Mouse (Mus musculus) heart, postnatal 4 days (tissue): ENCODE data around the gene Aif1l. TPM values are rescaled to one million over a fixed set of nuclear protein-coding genes. Genes with fewer than 3 reads are reported as not detected.
"Not testable (repeated sequence)": the region's sequence is repeated elsewhere in the genome, so short reads cannot be mapped to it uniquely, and the experiment has no call there.

Experiments used
- DNase-seq: peaks from one replicate; pipeline ENCODE4 v3.0.0; 2021
- total RNA-seq, 2 experiments: library from RNA; stranded (reverse); gene quantifications; 2 replicates each; pipeline ENCODE4 v1.2.3; 2021

Aif1l gene
- 10 to 100 TPM; 21.1 to 24.0 TPM for total RNA-seq

GRCm38 (mm10) chr2:31950058-31950871, at the start of gene Aif1l:
Gene Aif1l (plus strand): TSS chr2:31950139.
- peak; percentile 83 for DNase-seq

GRCm38 (mm10) chr2:31900932-31901331, 49.0 kb upstream of the Aif1l start:
- no peak for DNase-seq

GRCm38 (mm10) chr2:31901659-31902362, 48.1 kb upstream of the Aif1l start:
- DNase-seq: no peak

- peak; percentile 43 for DNase-seq
Measured at GRCm38 (mm10) chr2:31904089-31904488, 45.9 kb upstream of the Aif1l start.

GRCm38 (mm10) chr2:31904622-31905021, 45.3 kb upstream of the Aif1l start:
- peak; percentile 39 for DNase-seq

- DNase-seq: no peak
Measured at GRCm38 (mm10) chr2:31905682-31906081, 44.3 kb upstream of the Aif1l start.

- DNase-seq: no peak
Measured at GRCm38 (mm10) chr2:31906407-31906806, 43.5 kb upstream of the Aif1l start.

GRCm38 (mm10) chr2:31912575-31912974, 37.4 kb upstream of the Aif1l start:
- peak; percentile 27 for DNase-seq

- DNase-seq: not testable (repeated sequence)
Measured at GRCm38 (mm10) chr2:31914213-31914612, 35.7 kb upstream of the Aif1l start.

GRCm38 (mm10) chr2:31915112-31915511, 34.8 kb upstream of the Aif1l start:
- peak; percentile 89 for DNase-seq

GRCm38 (mm10) chr2:31917636-31918035, 32.3 kb upstream of the Aif1l start:
- peak; percentile 63 for DNase-seq

GRCm38 (mm10) chr2:31923645-31924044, 26.3 kb upstream of the Aif1l start:
- DNase-seq: no peak

- DNase-seq: peak; percentile 33
Measured at GRCm38 (mm10) chr2:31924811-31925210, 25.1 kb upstream of the Aif1l start.

- DNase-seq: no peak
Measured at GRCm38 (mm10) chr2:31925936-31926335, 24.0 kb upstream of the Aif1l start.

GRCm38 (mm10) chr2:31929664-31930063, 20.3 kb upstream of the Aif1l start:
- DNase-seq: no peak

- DNase-seq: no peak
Measured at GRCm38 (mm10) chr2:31934551-31934950, 15.4 kb upstream of the Aif1l start.

- no peak for DNase-seq
Measured at GRCm38 (mm10) chr2:31935054-31935453, 14.9 kb upstream of the Aif1l start.

GRCm38 (mm10) chr2:31938298-31938697, 11.6 kb upstream of the Aif1l start:
- DNase-seq: no peak

- no peak for DNase-seq
Measured at GRCm38 (mm10) chr2:31943011-31943410, 6.9 kb upstream of the Aif1l start.

- no peak for DNase-seq
Measured at GRCm38 (mm10) chr2:31945580-31945979, 4.4 kb upstream of the Aif1l start.

- peak; percentile 49 for DNase-seq
Measured at GRCm38 (mm10) chr2:31948392-31948791, 1.5 kb upstream of the Aif1l start.

GRCm38 (mm10) chr2:31948801-31949200, 1.1 kb upstream of the Aif1l start:
- no peak for DNase-seq

GRCm38 (mm10) chr2:31950966-31951365, 1.0 kb downstream of the Aif1l start:
- no peak for DNase-seq

- DNase-seq: peak; percentile 41
Measured at GRCm38 (mm10) chr2:31952236-31952635, 2.3 kb downstream of the Aif1l start.
